Mouse (Mus musculus): ENCODE measurements around the gene Gnat2.

- TF ChIP-seq CTCF (IDR thresholded peaks at IDR 0.05; ENCODE audit: low read depth, low read length) (no peak), POLR2A (IDR thresholded peaks at IDR 0.05; ENCODE audit: insufficient read depth, low read length) (no peak), EP300 (IDR thresholded peaks at IDR 0.05; ENCODE audit: insufficient read depth, low read depth, low read length) (no peak)
Measured at GRCm38 (mm10) chr3:108085721-108086469, 6.7 kb upstream of the Gnat2 start.

Data from ES-Bruce4 (cell line).